Mouse (Mus musculus): ENCODE measurements around the gene Adrm1.

GRCm38 (mm10) chr2:180133231-180133630 lies 38.1 kb upstream of the Adrm1 start:
- no peak for TF ChIP-seq CTCF (IDR thresholded peaks at IDR 0.05; ENCODE audit: low read depth, low read length)
- TF ChIP-seq POLR2A (IDR thresholded peaks at IDR 0.05; ENCODE audit: insufficient read depth, low read length), result no peak

Measured in ES-Bruce4 (cell line).